Mouse (Mus musculus) embryonic fibroblast, embryonic 13.5 days (primary cell): ENCODE data around the gene 1700030J22Rik. TPM values are rescaled to one million over a fixed set of nuclear protein-coding genes. Genes with fewer than 3 reads are reported as not detected.
A peak's percentile ranks its signal among the peaks of the same experiment; 100 is the strongest.

Source experiments
- H3K27ac ChIP-seq: 2 replicates; pipeline ENCODE4 v1.5.1; 2012; ENCODE audit warnings: low read length, control low read depth, inconsistent platforms; ENCODE audit not compliant: insufficient read depth
- H3K4me1 ChIP-seq: 2 replicates; pipeline ENCODE4 v1.6.1; 2011; ENCODE audit warnings: low read length; ENCODE audit not compliant: control insufficient read depth, insufficient read depth
- H3K4me3 ChIP-seq: 2 replicates; pipeline ENCODE4 v1.5.1; 2011; ENCODE audit warnings: mild to moderate bottlenecking, control low read depth, low read length; ENCODE audit not compliant: insufficient read depth
- CTCF ChIP-seq: IDR thresholded peaks from 2 replicates; pipeline ENCODE4 v1.5.1; 2011; ENCODE audit warnings: mild to moderate bottlenecking, control low read depth, low read length, moderate library complexity, borderline replicate concordance; ENCODE audit not compliant: insufficient read depth
- POLR2A ChIP-seq: IDR thresholded peaks from 2 replicates; pipeline ENCODE4 v1.6.1; 2011; ENCODE audit warnings: low read depth, mild to moderate bottlenecking, control low read depth, low read length, moderate library complexity
- polyA plus RNA-seq: library from polyadenylated mRNA; stranded (reverse); fragments of >200 nt; gene quantifications from 2 replicates; pipeline ENCODE4 v1.2.4, GENCODE M21; 2011; ENCODE audit warnings: low read depth; ENCODE audit not compliant: missing spikeins, insufficient read length

The 1700030J22Rik gene
- polyA plus RNA-seq, 1 experiment, result 0.61 TPM

GRCm38 (mm10) chr8:116993095-116993867 lies 14.5 kb upstream of the 1700030J22Rik start, which contains the start of gene Gcsh:
Gene Gcsh (minus strand): TSS chr8:116993537.
- Histone ChIP-seq H3K4me1 (peaks cover 3% of the 10 kb centered on the region; the same call in 1 of the 2 replicates), H3K4me3 (peak within 1 kb of the TSS; percentile 85), H3K27ac (peak within 1 kb of the TSS; percentile 41)
- TF ChIP-seq CTCF (no peak), POLR2A (peak; percentile 92)

- Histone ChIP-seq H3K27ac (peak overlapping the region; percentile 41), H3K4me3 (peak overlapping the region; percentile 85), H3K4me1 (peaks cover 3% of the 10 kb centered on the region; the same call in 1 of the 2 replicates)
- TF ChIP-seq CTCF (no peak), POLR2A (no peak)
These were observed 13.6 kb upstream of the 1700030J22Rik start for GRCm38 (mm10) chr8:116992176-116992971.

- TF ChIP-seq POLR2A (no peak), CTCF (no peak)
- peaks cover 3% of the 10 kb centered on the region; the same call in 1 of the 2 replicates for H3K4me1 ChIP-seq
- H3K27ac ChIP-seq, result no peak overlapping the region
- no peak overlapping the region for H3K4me3 ChIP-seq
These were observed 12.5 kb upstream of the 1700030J22Rik start for GRCm38 (mm10) chr8:116991241-116991640.

- TF ChIP-seq CTCF, result no peak
- no peak for TF ChIP-seq POLR2A
- no peak overlapping the region for H3K4me3 ChIP-seq
These were observed 11.1 kb upstream of the 1700030J22Rik start for GRCm38 (mm10) chr8:116989842-116990241.

GRCm38 (mm10) chr8:116980117-116980516 lies 1.4 kb upstream of the 1700030J22Rik start:
- H3K4me1 ChIP-seq, result peaks cover 2% of the 10 kb centered on the region; the same call in 1 of the 2 replicates
- no peak for TF ChIP-seq CTCF
- TF ChIP-seq POLR2A, result no peak
- H3K27ac ChIP-seq, result no peak overlapping the region
- H3K4me3 ChIP-seq, result no peak overlapping the region

More at GRCm38 (mm10) chr8:116989842-116990241, 11.1 kb upstream of the 1700030J22Rik start:
- Histone ChIP-seq H3K4me1 (peaks cover 3% of the 10 kb centered on the region; the same call in 1 of the 2 replicates), H3K27ac (no peak overlapping the region)

GRCm38 (mm10) chr8:116978052-116978451 lies 707 bp downstream of the 1700030J22Rik start:
- peak overlapping the region; percentile 86 for H3K4me3 ChIP-seq
- H3K27ac ChIP-seq, result no peak overlapping the region
- peaks cover 2% of the 10 kb centered on the region; the same call in 1 of the 2 replicates for H3K4me1 ChIP-seq
- TF ChIP-seq POLR2A (no peak), CTCF (no peak)

GRCm38 (mm10) chr8:116975606-116976005 lies 3.2 kb downstream of the 1700030J22Rik start:
- peaks cover 2% of the 10 kb centered on the region; the same call in 1 of the 2 replicates for H3K4me1 ChIP-seq
- H3K27ac ChIP-seq, result no peak overlapping the region
- no peak for TF ChIP-seq POLR2A
- no peak overlapping the region for H3K4me3 ChIP-seq

- Histone ChIP-seq H3K27ac (no peak overlapping the region), H3K4me1 (peaks cover 2% of the 10 kb centered on the region; the same call in 1 of the 2 replicates), H3K4me3 (no peak overlapping the region)
- no peak for TF ChIP-seq POLR2A
- TF ChIP-seq CTCF, result no peak
These were observed 3.7 kb downstream of the 1700030J22Rik start for GRCm38 (mm10) chr8:116975066-116975465.

- Histone ChIP-seq H3K4me1 (no peaks in the 10 kb centered on the region), H3K27ac (no peak overlapping the region), H3K4me3 (no peak overlapping the region)
- TF ChIP-seq POLR2A (no peak), CTCF (no peak)
These were observed 9.2 kb downstream of the 1700030J22Rik start for GRCm38 (mm10) chr8:116969531-116969930.
